Mouse (Mus musculus): ENCODE results near the gene Alkbh5.
"Not testable (repeated sequence)": the region's sequence is repeated elsewhere in the genome, so short reads cannot be mapped to it uniquely, and the experiment has no call there.

Alkbh5 gene

DNA sequence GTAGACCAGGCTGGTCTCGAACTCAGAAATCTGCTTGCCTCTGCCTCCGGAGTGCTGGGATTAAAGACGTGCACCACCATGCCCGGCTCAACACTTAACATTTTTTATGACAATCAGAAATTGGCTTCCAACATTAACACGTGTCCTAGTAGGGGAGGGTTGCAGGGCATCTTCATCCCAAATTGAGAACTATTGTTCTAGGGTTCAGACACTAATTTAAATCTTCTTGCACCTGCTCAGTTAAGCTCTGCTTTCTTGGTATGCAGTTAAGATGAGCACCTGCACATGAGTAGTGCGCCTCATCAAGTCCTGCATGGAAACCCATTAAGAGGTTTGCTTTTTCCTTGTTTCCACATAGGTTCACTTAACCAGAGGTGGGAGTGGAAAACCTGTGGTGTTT is 5.7 kb downstream of the Alkbh5 start:
- DNase-seq (ENCODE audit: low read depth, low spot score): no peak

DNA sequence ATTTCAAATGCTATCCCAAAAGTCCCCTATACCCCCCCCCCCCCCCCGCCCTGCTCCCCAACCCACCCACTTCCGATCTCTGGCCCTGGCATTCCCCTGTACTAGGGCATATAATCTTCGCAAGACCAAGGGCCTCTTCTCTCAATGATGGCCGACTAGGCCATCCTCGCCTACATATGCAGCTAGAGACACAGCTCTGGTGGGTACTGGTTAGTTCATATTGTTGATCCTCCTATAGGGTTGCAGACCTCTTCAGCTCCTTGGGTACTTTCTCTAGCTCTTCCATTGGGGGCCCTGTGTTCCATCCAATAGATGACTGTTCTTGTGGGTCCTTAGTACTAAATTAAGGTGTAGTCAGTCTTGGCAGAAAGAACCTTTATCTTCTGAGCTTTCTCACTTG is 7.0 kb downstream of the Alkbh5 start:
- DNase-seq (ENCODE audit: low read depth, low spot score): not testable (repeated sequence)

DNA sequence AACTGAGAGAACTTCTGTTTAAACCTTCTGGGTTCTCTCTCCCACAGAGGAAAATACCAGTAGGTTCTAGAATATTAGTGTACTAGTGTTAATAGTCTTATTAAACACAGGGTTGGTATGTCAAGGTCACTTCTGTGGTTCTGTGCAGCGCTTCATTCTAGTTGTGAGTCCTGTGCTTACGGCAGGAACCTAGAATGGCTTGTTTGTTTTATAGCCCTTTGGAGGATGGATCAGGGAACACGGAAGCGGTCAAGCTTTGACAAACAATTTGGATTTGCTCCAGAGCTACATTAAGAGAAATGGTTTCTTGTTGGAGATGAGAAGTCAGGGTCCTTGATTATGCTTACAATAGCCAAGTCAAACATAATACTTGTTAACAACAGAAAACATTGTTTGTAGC is 9.3 kb downstream of the Alkbh5 start:
- DNase-seq (ENCODE audit: low read depth, low spot score): no peak

DNA sequence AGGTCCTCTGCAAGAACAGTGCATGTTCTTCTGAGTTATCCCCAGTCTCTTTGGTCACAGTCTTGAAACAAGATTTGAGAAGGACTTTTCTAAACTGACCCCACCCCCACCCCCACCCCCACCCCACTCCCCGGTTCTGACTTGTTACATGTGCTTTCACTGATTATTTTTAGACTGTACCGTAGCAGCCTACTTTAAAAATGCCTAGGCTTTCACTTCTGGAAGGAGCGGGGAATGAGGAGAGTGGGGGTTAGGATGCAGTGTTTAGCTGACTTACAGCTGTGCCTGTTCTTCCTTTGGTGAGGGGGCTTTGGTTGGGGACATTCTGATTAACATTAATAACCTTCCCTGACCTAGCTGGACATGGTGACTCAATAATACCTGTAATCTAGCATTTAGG is 11.9 kb downstream of the Alkbh5 start:
- DNase-seq (ENCODE audit: low read depth, low spot score): no peak

DNA sequence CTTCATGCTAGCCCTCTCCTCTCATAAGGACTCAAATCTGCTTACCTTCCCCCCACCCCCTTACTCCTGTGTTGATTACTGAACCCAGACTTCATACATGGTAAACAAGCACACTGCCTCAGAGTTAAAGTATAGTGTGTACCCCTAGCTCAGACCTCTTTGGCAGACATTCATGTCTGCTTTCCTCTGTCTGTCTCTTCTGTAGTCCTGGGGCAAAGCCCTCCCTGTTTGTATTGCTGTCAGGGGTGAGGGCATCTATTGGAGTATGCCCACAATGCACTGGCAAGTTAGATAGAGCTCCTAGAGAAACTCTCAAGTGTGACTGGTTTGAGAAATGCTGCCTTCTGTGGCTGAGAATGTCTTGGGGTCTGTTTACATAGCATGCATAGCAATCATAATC is 16.9 kb downstream of the Alkbh5 start:
- DNase-seq (ENCODE audit: low read depth, low spot score): no peak

DNA sequence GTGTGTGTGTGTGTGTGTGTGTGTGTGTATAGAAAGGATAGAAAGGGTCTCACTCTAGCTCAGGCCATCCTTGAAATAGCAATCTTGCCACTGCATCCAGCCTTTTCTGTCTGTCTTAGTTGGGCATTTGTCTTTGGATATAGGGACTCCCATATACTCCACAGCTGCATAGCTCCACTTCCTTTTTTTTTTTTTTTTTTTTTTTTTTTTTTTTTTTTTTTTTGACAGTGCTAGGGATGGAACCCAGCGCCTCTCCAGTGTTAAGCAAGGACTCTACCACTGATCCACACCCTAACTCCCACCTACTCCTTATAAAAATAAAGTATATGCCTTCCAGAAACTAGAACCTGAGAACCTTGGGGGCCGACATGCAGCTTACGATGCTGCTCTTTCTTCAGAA is 21.5 kb downstream of the Alkbh5 start:
- DNase-seq (ENCODE audit: low read depth, low spot score): no peak

DNA sequence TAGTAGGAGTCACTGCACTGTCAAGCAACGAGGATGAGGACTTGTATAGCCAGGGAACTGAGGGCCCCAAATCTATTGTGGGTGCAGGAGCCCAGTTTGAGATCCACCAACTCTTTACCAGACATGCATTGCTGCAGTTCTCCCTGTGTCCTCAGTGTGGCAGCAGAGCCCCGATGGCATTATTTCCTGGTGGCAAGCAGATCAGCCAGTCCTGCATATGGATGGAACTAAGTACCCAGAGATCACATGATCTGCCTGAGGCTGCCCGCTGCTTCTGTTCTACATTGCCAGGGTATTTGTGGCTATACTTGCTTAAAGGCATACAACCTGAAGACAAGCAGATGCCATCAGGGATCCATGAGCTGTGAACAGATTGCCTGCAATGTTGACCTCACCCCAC is 23.2 kb downstream of the Alkbh5 start:
- no peak for DNase-seq (ENCODE audit: low read depth, low spot score)

DNA sequence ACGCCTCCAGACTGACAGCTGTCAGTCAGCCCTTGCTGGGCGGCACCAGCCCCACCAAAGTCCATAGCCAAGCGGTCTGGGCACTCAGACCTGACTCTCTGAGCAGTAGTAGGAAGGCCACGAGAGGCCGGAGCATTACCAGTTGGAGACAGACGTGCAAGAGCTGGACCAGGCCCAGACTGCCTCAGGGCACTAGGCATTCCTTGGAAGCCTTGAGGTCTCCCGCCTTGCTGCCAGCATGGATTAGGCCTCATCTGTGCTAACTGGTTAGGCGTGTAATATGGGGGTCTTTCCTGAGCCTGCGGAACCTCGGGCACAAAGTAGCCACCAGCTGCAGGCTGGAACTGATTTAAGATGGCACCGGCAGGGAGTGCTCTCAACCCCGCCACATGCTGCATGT is 37.8 kb downstream of the Alkbh5 start:
- DNase-seq (ENCODE audit: low read depth, low spot score): not testable (repeated sequence)

All from telencephalon, adult 2 months (tissue).